Mouse (Mus musculus): Measurements from ENCODE around the gene Triobp. TPM values are rescaled to one million over a fixed set of nuclear protein-coding genes. Genes with fewer than 3 reads are reported as not detected.

Gene Triobp
- total and polyA plus RNA-seq, 2 experiments from 2014 or later, result 19.1 to 45.3 TPM

- 62% methylated on average over 7 of the region's 7 CpGs for whole genome bisulfite sequencing
- no peak for ATAC-seq (ENCODE audit: insufficient read depth, low read depth)
- peaks cover 7% of the 10 kb centered on the region for H3K4me1 ChIP-seq (ENCODE audit: control insufficient read depth, insufficient read depth)
- peak; percentile 22 for DNase-seq (ENCODE audit: low spot score)
- H3K36me3 ChIP-seq (replicated peaks; ENCODE audit: control insufficient read depth, insufficient read depth, low read length), result no peaks in the 10 kb centered on the region
- H3K4me3 ChIP-seq (ENCODE audit: low read depth, low read length), result no peak overlapping the region
- TF ChIP-seq CTCF (IDR thresholded peaks at IDR 0.05; ENCODE audit: low read depth) (peak; percentile 53), EP300 (IDR thresholded peaks at IDR 0.05; ENCODE audit: low read depth) (no peak)
- no peak overlapping the region for H3K9ac ChIP-seq (replicated peaks; ENCODE audit: low read depth, low read length)
- no peaks in the 10 kb centered on the region for H3K9me3 ChIP-seq (replicated peaks; ENCODE audit: control insufficient read depth, low read length)
- H3K27me3 ChIP-seq (ENCODE audit: control insufficient read depth, insufficient read depth, low read length), result 0 out of 2 replicates have a peak, but pooled peaks cover 4% of the 10 kb centered on the region
- no peak overlapping the region for H3K27ac ChIP-seq (ENCODE audit: low read depth)
- no peak overlapping the region for H3K4me2 ChIP-seq (ENCODE audit: low read depth, low read length)
Observed at GRCm38 (mm10) chr15:78973950-78974349, 26.4 kb downstream of the Triobp start.

- no peak overlapping the region for H3K4me2 ChIP-seq (ENCODE audit: low read depth, low read length)
- no peaks in the 10 kb centered on the region for H3K9me3 ChIP-seq (replicated peaks; ENCODE audit: control insufficient read depth, low read length)
- ATAC-seq (ENCODE audit: insufficient read depth, low read depth) (no peak), DNase-seq (ENCODE audit: low spot score) (no peak)
- H3K9ac ChIP-seq (replicated peaks; ENCODE audit: low read depth, low read length), result no peak overlapping the region
- H3K36me3 ChIP-seq (replicated peaks; ENCODE audit: control insufficient read depth, insufficient read depth, low read length), result no peaks in the 10 kb centered on the region
- 92% methylated on average over 8 of the region's 8 CpGs for WGBS
- TF ChIP-seq CTCF (IDR thresholded peaks at IDR 0.05; ENCODE audit: low read depth), result no peak
- no peak for TF ChIP-seq EP300 (IDR thresholded peaks at IDR 0.05; ENCODE audit: low read depth)
- no peak overlapping the region for H3K27ac ChIP-seq (ENCODE audit: low read depth)
- H3K4me3 ChIP-seq (ENCODE audit: low read depth, low read length), result no peak overlapping the region
- 0 out of 2 replicates have a peak, but pooled peaks cover 4% of the 10 kb centered on the region for H3K27me3 ChIP-seq (ENCODE audit: control insufficient read depth, insufficient read depth, low read length)
- peaks cover 18% of the 10 kb centered on the region for H3K4me1 ChIP-seq (ENCODE audit: control insufficient read depth, insufficient read depth)
Observed at GRCm38 (mm10) chr15:78977676-78978159, 30.2 kb downstream of the Triobp start.

- Histone ChIP-seq H3K4me2 (ENCODE audit: low read depth, low read length) (no peak overlapping the region), H3K27me3 (ENCODE audit: control insufficient read depth, insufficient read depth, low read length) (no peaks in the 10 kb centered on the region), H3K36me3 (replicated peaks; ENCODE audit: control insufficient read depth, insufficient read depth, low read length) (no peaks in the 10 kb centered on the region), H3K9ac (replicated peaks; ENCODE audit: low read depth, low read length) (no peak overlapping the region), H3K4me1 (ENCODE audit: control insufficient read depth, insufficient read depth) (peaks cover 21% of the 10 kb centered on the region), H3K27ac (ENCODE audit: low read depth) (peak overlapping the region; percentile 47; the same call in 1 of the 2 replicates), H3K4me3 (ENCODE audit: low read depth, low read length) (no peak overlapping the region), H3K9me3 (replicated peaks; ENCODE audit: control insufficient read depth, low read length) (no peaks in the 10 kb centered on the region)
- ATAC-seq (ENCODE audit: insufficient read depth, low read depth), result peak; percentile 42
- DNase-seq (ENCODE audit: low spot score), result peak; percentile 78
- TF ChIP-seq CTCF (IDR thresholded peaks at IDR 0.05; ENCODE audit: low read depth) (no peak), EP300 (IDR thresholded peaks at IDR 0.05; ENCODE audit: low read depth) (no peak)
- 13% methylated on average over 4 of the region's 4 CpGs for WGBS
Observed at GRCm38 (mm10) chr15:78978875-78979274, 31.4 kb downstream of the Triobp start.

GRCm38 (mm10) chr15:78980084-78980483, 32.6 kb downstream of the Triobp start:
- Histone ChIP-seq H3K9ac (replicated peaks; ENCODE audit: low read depth, low read length) (no peak overlapping the region), H3K36me3 (replicated peaks; ENCODE audit: control insufficient read depth, insufficient read depth, low read length) (no peaks in the 10 kb centered on the region), H3K4me2 (ENCODE audit: low read depth, low read length) (no peak overlapping the region), H3K4me3 (ENCODE audit: low read depth, low read length) (no peak overlapping the region), H3K9me3 (replicated peaks; ENCODE audit: control insufficient read depth, low read length) (no peaks in the 10 kb centered on the region), H3K27me3 (ENCODE audit: control insufficient read depth, insufficient read depth, low read length) (no peaks in the 10 kb centered on the region), H3K27ac (ENCODE audit: low read depth) (no peak overlapping the region), H3K4me1 (ENCODE audit: control insufficient read depth, insufficient read depth) (peaks cover 21% of the 10 kb centered on the region)
- DNase-seq (ENCODE audit: low spot score) (no peak), ATAC-seq (ENCODE audit: insufficient read depth, low read depth) (no peak)
- no peak for TF ChIP-seq EP300 (IDR thresholded peaks at IDR 0.05; ENCODE audit: low read depth)
- no peak for TF ChIP-seq CTCF (IDR thresholded peaks at IDR 0.05; ENCODE audit: low read depth)
- WGBS, result 79% methylated on average over 4 of the region's 4 CpGs

GRCm38 (mm10) chr15:78982658-78983435, 35.3 kb downstream of the Triobp start:
- Histone ChIP-seq H3K27me3 (ENCODE audit: control insufficient read depth, insufficient read depth, low read length) (no peaks in the 10 kb centered on the region), H3K4me2 (ENCODE audit: low read depth, low read length) (peak overlapping the region; percentile 89), H3K9ac (replicated peaks; ENCODE audit: low read depth, low read length) (peak overlapping the region; percentile 93), H3K9me3 (replicated peaks; ENCODE audit: control insufficient read depth, low read length) (no peaks in the 10 kb centered on the region), H3K27ac (ENCODE audit: low read depth) (peak overlapping the region; percentile 95), H3K36me3 (replicated peaks; ENCODE audit: control insufficient read depth, insufficient read depth, low read length) (no peaks in the 10 kb centered on the region), H3K4me3 (ENCODE audit: low read depth, low read length) (peak overlapping the region; percentile 89), H3K4me1 (ENCODE audit: control insufficient read depth, insufficient read depth) (peaks cover 23% of the 10 kb centered on the region)
- WGBS, result under 1% methylated on average over 43 of the region's 67 CpGs
- ATAC-seq (ENCODE audit: insufficient read depth, low read depth) (peak; percentile 81), DNase-seq (ENCODE audit: low spot score) (peak; percentile 93)
- no peak for TF ChIP-seq EP300 (IDR thresholded peaks at IDR 0.05; ENCODE audit: low read depth)

Data from heart, postnatal 0 days (tissue).